Mouse (Mus musculus) heart, adult 18-20 months (tissue): ENCODE data around the gene Nipbl. TPM values are rescaled to one million over a fixed set of nuclear protein-coding genes. Genes with fewer than 3 reads are reported as not detected.
A peak's percentile ranks its signal among the peaks of the same experiment; 100 is the strongest.
"Not testable (repeated sequence)": the region's sequence is repeated elsewhere in the genome, so short reads cannot be mapped to it uniquely, and the experiment has no call there.

Source experiments
- DNase-seq, 2 experiments: peaks; one replicate each; pipeline ENCODE4 v3.0.0; 2021 to 2022; ENCODE audit warnings: mixed read lengths in 1 of 2
- long read RNA-seq, 2 experiments: library from polyadenylated mRNA; stranded (forward); transcript quantifications; one replicate each; pipeline ENCODE4 v2.0.0; 2021
- total RNA-seq, 2 experiments: library from RNA; stranded (reverse); gene quantifications; 2 replicates each; pipeline ENCODE4 v1.2.3; 2021

The Nipbl gene
- 10 to 100 TPM; 25.7 to 29.3 TPM for total RNA-seq
- long read RNA-seq, experiment 1, partial matches to known transcripts, result 7 of 7 reads
- long read RNA-seq, experiment 1, other reads (novel, unspliced or antisense), result 0 of 7 reads
- long read RNA-seq, experiment 2, partial matches to known transcripts, result 2 of 2 reads
- long read RNA-seq, experiment 2, other reads (novel, unspliced or antisense), result 0 of 2 reads

- DNase-seq, result peak; percentile 93 to 95
Observed at GRCm38 (mm10) chr15:8443926-8444889, at the start of gene Nipbl. Nipbl (minus strand) TSS chr15:8444463.

GRCm38 (mm10) chr15:8485261-8485660 is 41.0 kb upstream of the Nipbl start:
- DNase-seq, result no peak

DNA sequence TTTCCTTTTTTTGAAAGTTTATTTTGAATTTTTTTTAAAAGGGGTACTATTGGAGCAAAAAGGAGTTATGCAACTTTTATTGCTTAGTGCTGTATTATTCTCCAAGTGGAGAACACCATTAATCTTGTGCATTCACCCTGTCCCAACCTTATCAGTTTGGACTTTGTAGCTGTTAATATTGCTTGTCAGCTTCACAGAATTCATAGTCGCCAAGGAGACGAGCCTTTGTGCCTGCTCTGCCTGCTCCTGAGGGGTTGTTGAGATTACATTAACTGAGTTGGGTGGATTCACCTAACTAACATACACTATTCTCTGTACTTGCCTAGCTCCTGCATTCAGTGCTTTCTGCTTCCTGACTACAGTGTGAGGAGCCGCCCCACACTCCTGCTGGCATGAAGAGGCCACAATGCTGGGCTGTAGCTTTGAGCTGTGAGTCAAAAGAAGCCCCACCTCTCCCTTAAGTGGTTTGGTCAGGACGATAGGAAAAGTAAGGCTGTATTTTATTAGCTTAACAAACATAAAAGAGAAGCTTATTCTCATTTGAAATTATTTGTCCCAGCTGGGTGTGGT is 24.8 kb upstream of the Nipbl start:
- no peak for DNase-seq

DNA sequence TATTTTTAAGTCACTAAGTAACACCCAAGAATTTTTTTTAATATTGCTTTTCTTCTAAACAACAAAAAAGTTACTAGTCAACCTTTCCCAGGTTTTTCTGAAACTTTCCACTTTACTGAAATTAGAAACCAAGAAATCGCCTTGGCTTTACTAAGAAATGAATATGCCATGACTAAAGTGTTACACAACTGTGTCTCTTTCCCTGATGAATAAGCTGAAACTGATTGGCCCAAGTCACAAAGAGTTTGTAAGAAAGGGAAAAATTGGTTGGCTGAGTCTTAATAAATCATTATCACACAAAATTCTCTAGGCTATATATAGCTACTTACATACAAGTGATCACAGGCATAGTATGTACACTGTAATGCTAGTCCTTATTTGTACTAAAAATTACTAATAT is 19.3 kb upstream of the Nipbl start:
- DNase-seq, result no peak

DNA sequence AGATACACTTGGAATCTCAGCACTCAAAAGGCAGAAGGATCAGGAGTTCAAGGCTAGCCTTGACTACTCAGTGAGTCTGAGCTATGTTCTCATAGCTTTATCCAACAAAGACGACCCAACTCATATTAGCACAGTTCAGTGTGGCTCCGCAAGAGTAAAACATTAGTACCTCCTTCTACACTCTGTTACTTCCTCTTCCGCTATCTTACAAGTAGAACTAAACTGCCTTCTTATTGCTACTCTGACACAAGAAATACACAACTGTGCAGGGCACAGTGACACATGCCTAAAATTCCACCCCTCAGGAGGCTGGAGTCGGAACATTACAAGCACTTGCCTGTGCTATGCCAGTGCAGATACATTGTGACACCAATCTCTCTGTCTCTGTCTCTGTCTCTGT is 18.5 kb upstream of the Nipbl start:
- no peak for DNase-seq

DNA sequence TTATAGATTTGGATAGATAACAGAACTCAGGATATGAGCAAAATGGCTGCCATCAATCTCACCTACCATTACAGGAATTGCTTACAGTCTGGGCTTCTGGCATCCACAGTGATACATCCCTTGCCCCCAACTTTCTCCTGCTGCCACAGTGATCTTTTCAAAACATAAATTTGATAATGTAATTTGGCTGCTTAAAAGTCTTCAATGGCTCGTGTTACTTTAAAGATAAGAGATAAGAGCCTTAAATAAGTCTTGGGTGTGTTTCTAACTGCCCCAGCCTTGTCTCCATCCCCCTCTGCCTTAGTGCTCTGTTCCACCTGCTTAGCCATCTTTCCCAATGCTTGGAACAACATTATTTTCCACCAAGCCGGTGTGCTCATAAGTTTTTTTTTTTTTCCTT is 16.6 kb upstream of the Nipbl start:
- DNase-seq, result no peak

DNA sequence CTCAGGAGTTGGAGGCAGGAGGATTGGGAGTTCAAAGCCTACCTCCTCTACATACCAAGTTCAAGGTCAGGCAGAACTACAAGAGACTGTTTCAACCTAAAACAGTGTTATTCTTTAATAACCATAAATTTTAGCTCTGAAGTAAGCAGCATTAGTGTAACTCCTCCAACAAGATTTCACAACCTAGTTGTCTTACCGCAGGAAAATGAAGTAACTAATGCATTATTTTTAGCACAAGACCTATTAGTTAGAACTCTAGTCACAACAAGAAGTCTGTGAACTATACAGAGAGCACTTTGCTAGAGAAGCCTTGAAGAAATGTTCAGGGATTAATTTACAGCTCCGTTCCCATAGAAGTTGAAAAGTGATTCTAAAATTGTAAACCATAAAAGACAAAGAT is 15.7 kb upstream of the Nipbl start:
- DNase-seq, result no peak

- not testable (repeated sequence) for DNase-seq
Observed at GRCm38 (mm10) chr15:8456223-8456622, 12.0 kb upstream of the Nipbl start.

- DNase-seq, result no peak
Observed at GRCm38 (mm10) chr15:8455486-8455885, 11.2 kb upstream of the Nipbl start.

DNA sequence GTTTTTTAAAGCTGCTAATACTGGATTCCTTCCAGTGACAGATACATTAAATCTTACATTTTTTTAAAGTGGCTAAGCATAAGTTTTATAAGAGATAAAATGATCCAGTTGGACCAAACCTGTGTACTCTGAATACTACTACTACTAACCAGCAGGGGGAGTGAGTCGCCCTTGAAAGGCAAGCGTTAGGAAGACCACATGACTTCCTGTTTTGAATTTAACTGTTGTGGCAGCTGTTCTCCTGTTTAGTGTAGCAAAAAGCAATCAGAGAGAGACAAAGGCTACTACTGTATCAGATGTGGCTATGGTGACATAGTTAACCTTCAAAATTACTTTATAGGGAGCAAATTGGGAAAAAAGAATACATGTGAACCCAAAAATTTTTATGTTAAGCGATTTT is 6.8 kb upstream of the Nipbl start:
- DNase-seq, result peak; percentile 67 to 70

- DNase-seq, result no peak
Observed at GRCm38 (mm10) chr15:8447193-8447767, 3.0 kb upstream of the Nipbl start.

DNA sequence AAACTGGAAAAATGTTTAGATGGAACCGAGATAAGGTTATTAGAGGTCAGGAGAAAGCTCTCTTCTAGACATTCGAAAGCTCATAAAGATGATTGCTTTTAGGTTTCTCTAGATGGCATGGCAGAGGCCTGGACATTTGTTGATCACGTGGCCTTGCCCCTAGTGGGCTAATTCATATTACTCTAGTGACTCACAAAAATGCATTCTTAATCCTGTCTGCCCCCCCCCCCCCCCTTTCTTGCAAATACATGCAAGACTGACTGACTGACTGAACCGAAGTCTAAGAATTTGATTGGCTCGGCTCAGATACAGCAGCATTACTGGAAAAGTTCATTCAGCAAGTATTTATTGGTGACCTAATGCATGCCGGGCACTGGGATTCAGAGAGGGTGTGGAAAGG is 2.2 kb upstream of the Nipbl start:
- DNase-seq, result peak; percentile 24 to 33

DNA sequence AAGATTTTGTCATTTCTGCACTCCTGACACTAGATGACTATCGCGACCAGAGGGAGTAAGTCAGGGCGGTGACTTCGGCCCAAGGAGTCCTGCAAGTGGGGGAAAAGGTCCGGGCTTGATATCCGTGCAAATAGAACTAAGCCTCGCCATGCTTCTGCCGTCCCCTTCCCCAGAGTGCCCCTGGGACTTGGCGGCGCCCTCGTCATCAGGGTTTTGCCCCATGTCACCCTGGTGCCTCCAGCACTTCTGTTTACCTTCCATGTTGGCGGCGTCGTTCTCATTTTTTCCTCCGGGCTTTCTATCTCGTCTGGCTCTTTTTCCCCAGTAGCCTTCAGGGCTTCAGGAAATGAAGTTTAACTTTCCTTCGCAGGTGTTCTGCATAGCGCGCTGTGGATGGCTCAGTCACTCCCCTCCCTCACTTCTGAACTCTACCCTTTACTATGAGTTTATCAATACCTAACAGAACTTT is 1.7 kb upstream of the Nipbl start:
- peak; percentile 32 to 56 for DNase-seq

DNA sequence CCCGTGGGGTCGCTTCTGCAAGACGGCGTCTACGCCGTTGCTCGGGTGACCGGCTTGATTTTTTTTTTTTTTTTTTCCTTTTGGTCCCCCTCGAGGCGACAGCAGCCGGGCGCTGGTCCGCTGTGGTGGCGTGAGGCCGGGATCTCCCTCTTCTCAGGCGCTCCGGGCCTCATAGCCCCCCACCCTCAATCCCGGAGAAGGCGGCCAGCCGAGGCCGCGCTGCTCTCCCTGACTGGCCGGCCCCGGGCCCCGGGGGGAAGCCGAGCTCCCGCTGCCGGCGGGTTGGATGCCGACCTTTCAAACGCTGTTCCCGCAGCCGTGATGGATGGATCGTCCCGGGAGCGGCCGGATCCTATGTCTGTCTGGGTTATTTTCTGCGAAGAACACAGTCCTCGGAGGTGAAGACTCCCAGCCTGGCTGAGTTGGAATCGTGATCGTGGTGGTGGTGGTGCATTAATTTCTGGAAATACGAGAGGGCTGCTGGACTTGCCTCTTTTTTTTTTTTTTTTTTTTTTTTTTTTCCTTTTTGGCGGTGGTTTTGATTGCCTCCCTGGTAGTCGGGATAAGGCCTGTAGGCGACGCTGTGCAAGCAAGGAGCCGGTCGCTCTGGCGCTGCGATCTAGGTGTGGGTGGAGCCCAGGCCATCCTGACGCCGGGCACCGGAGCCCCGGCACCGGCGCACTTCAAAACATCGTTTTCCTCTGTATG is 781 bp upstream of the Nipbl start:
- peak; percentile 85 to 88 for DNase-seq

GRCm38 (mm10) chr15:8443168-8443925 is 916 bp downstream of the Nipbl start:
- DNase-seq, result peak; percentile 74 to 81

- peak in 1 of 2 experiments; percentile 15 for DNase-seq
Observed at GRCm38 (mm10) chr15:8442761-8443160, 1.5 kb downstream of the Nipbl start.

DNA sequence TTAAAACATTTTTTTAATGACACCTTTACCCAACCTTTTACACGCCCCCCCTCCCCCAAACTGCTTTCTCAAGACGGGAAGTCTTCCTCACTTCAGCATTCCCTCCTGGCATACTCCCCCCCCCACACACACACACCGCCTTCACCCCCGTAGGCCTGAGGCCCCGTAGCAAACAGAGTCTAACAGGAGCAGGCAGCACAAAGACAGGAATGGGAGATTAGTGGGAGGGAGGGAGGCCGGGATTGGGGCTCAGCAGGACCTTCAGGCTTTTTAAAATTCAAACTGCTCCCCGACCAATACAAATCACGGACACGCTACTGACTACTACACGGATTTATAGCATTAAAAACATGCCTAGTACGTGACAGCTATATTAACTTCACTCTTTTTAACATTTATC is 2.1 kb downstream of the Nipbl start:
- peak; percentile 11 to 43 for DNase-seq

GRCm38 (mm10) chr15:8433239-8433947 is 10.9 kb downstream of the Nipbl start:
- no peak for DNase-seq

DNA sequence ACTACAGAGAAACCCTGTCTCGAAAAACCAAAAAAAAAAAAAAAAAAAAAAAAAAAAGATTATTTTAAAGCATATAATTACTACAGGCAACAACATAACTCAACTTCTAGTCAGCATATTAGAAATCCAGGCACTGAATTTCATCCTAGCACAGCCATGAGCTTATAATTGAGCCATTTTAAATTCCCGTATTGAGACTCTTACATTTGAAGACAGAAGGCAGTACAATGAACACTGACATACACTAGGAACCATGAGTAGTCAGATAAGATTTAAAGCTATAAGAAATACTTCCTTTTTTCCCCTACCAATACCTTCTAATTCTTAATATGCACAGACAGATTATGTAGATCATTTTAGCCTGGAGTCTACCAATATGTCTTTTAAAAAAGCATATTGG is 11.7 kb downstream of the Nipbl start:
- no peak for DNase-seq

DNA sequence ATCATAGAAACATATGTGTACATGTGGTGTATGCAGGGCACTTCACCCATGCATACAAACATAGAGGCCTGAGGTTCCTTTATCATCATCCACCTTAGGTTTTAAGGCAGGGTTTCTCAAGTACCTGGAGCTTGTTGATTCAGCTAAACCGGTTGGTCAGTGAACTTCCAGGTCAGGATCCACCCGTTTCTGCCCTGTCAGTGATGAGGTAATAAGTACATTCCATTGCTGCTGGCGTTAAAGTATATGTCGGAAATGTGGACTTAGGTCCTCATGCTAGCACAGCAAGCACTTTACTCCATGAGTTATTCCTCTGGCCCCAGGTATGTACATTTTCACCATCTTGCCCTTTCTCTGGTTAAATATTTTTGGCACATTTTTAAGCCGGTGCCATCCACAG is 14.8 kb downstream of the Nipbl start:
- no peak for DNase-seq

DNA sequence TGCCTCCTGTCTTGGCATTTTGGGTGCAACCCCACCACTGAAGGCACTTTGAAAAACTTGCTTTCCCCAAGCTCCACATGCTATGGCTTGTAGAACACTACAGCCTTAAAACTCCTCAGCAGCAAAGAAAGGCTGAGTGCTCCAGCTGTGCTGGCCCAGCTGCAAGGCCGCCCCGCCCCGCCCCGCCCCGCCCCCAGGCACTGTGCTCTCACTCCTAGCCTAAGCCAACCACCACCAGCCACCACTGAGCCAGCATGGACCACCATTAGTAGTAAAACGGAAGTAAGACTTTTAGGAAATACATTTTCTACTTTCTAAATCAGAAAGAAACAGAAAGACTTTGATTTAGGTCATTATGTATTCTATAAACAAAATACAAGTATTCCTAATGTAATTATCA is 23.4 kb downstream of the Nipbl start:
- no peak for DNase-seq
